Mouse (Mus musculus): ENCODE measurements around the gene Wnt10a. TPM values are rescaled to one million over a fixed set of nuclear protein-coding genes. Genes with fewer than 3 reads are reported as not detected.

Gene Wnt10a
- polyA plus RNA-seq (2014; fragmentation: Nextera tagmentation; extraction: Ambion mirVana): not detected in 2 replicates

GRCm38 (mm10) chr1:74791249-74791648 lies at the start of gene Wnt10a:
Wnt10a (plus strand) TSS chr1:74791516.
- no peak for ATAC-seq (ENCODE audit: insufficient read depth)
- DNase-seq: no peak
- peaks cover 100% of the 10 kb centered on the region for H3K27me3 ChIP-seq (ENCODE audit: insufficient read depth, low read length)
- no peak within 1 kb of the TSS for H3K27ac ChIP-seq (ENCODE audit: low read depth)
- no peak within 1 kb of the TSS for H3K9ac ChIP-seq
- H3K4me3 ChIP-seq (ENCODE audit: low read depth, low read length): peak within 1 kb of the TSS; percentile 28
- no peaks in the 10 kb centered on the region for H3K9me3 ChIP-seq (ENCODE audit: low read depth, low read length)
- H3K36me3 ChIP-seq (ENCODE audit: insufficient read depth): no peaks in the 10 kb centered on the region
- TF ChIP-seq CTCF (IDR thresholded peaks at IDR 0.05; ENCODE audit: low read depth): no peak
- peak within 1 kb of the TSS; percentile 62 for H3K4me2 ChIP-seq
- 0 out of 2 replicates have a peak, but pooled peaks cover 2% of the 10 kb centered on the region for H3K4me1 ChIP-seq (ENCODE audit: insufficient read depth)
- WGBS: 1% methylated on average over 11 of the region's 11 CpGs

GRCm38 (mm10) chr1:74747335-74747734 lies 44.0 kb upstream of the Wnt10a start:
- TF ChIP-seq CTCF (IDR thresholded peaks at IDR 0.05; ENCODE audit: low read depth): no peak
- H3K9ac ChIP-seq: no peak overlapping the region
- no peaks in the 10 kb centered on the region for H3K9me3 ChIP-seq (ENCODE audit: low read depth, low read length)
- no peak overlapping the region for H3K4me2 ChIP-seq
- H3K4me3 ChIP-seq (ENCODE audit: low read depth, low read length): no peak overlapping the region
- no peak overlapping the region for H3K27ac ChIP-seq (ENCODE audit: low read depth)
- no peaks in the 10 kb centered on the region for H3K4me1 ChIP-seq (ENCODE audit: insufficient read depth)
- ATAC-seq (ENCODE audit: insufficient read depth) (no peak), DNase-seq (no peak)
- no peaks in the 10 kb centered on the region for H3K36me3 ChIP-seq (ENCODE audit: insufficient read depth)
- peaks cover 12% of the 10 kb centered on the region; the same call in 1 of the 2 replicates for H3K27me3 ChIP-seq (ENCODE audit: insufficient read depth, low read length)
- 68% methylated on average over 5 of the region's 5 CpGs for WGBS

DNA sequence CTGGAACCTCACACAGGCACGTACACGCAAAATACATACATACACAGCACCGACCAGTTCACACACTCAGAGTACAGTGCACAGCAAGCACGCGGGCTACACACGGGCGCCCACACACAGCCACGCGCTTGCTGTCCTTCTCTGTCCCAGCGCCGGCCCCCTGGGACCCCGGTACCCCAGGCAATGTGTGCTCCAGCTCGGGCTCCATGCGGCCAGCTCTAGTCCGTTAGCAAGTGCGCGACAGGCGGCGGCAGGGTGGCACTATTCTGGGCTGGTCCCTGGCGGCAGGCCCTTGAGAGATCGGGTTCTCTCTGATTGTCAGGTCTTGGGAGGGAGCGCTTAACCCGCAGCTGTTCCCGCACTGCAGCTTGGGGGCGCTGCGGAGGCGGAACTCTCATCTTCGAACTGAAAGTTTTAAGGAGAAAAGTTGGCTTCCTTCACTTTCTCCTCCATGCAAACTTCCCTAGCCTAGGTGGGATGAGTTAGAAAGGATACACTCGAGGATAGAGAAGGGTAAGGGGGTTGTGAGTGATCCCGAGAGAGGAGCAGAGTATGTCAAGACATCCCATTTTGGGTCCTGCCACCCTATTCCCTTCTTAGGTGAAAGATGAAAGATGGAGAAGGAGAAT lies 42.6 kb upstream of the Wnt10a start, which contains the start of gene Prkag3:
Gene Prkag3 (minus strand): TSS at position 579 of the 629 bp plus-strand sequence.
- Histone ChIP-seq H3K4me1 (ENCODE audit: insufficient read depth) (no peaks in the 10 kb centered on the region), H3K4me3 (ENCODE audit: low read depth, low read length) (peak within 1 kb of the TSS; percentile 5; the same call in 1 of the 2 replicates), H3K27me3 (ENCODE audit: insufficient read depth, low read length) (peaks cover 12% of the 10 kb centered on the region; the same call in 1 of the 2 replicates), H3K4me2 (peak within 1 kb of the TSS; percentile 54), H3K27ac (ENCODE audit: low read depth) (no peak within 1 kb of the TSS), H3K9me3 (ENCODE audit: low read depth, low read length) (no peaks in the 10 kb centered on the region), H3K36me3 (ENCODE audit: insufficient read depth) (no peaks in the 10 kb centered on the region), H3K9ac (peak within 1 kb of the TSS; percentile 24; the same call in 1 of the 2 replicates)
- DNase-seq: peak; percentile 76
- peak; percentile 77 for ATAC-seq (ENCODE audit: insufficient read depth)
- WGBS: 8% methylated on average over 30 of the region's 30 CpGs
- peak; percentile 64 for TF ChIP-seq CTCF (IDR thresholded peaks at IDR 0.05; ENCODE audit: low read depth)

DNA sequence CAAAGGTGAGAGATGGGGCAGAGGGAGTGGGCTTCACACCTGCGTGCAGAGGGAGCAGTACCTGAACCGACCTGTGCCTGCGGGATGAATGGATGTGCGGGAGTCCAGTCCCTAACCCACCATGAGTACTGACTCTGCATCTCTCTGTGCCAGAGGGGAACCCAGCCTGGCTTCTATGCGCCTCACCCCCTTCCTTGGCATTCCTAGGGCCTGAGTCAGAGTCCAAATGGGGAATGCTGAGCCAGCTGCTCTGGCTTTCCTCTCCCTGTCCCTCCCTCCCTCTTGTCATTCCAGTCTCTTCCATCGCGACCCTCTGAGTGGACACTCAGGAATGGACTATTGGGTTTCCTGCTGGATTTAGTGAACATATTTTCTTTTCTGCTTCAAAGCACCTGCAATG lies 42.0 kb upstream of the Wnt10a start:
- peak overlapping the region; percentile 54 for H3K4me2 ChIP-seq
- no peak overlapping the region for H3K9ac ChIP-seq
- 47% methylated on average over 7 of the region's 7 CpGs for WGBS
- H3K27ac ChIP-seq (ENCODE audit: low read depth): no peak overlapping the region
- ATAC-seq (ENCODE audit: insufficient read depth): peak; percentile 87; the same call in 1 of the 2 replicates
- DNase-seq: peak; percentile 69
- peaks cover 12% of the 10 kb centered on the region; the same call in 1 of the 2 replicates for H3K27me3 ChIP-seq (ENCODE audit: insufficient read depth, low read length)
- no peaks in the 10 kb centered on the region for H3K4me1 ChIP-seq (ENCODE audit: insufficient read depth)
- no peaks in the 10 kb centered on the region for H3K9me3 ChIP-seq (ENCODE audit: low read depth, low read length)
- TF ChIP-seq CTCF (IDR thresholded peaks at IDR 0.05; ENCODE audit: low read depth): no peak
- no peak overlapping the region for H3K4me3 ChIP-seq (ENCODE audit: low read depth, low read length)
- H3K36me3 ChIP-seq (ENCODE audit: insufficient read depth): no peaks in the 10 kb centered on the region

GRCm38 (mm10) chr1:74750683-74751082 lies 40.6 kb upstream of the Wnt10a start:
- Histone ChIP-seq H3K9ac (no peak overlapping the region), H3K4me1 (ENCODE audit: insufficient read depth) (no peaks in the 10 kb centered on the region), H3K4me2 (no peak overlapping the region), H3K36me3 (ENCODE audit: insufficient read depth) (no peaks in the 10 kb centered on the region), H3K27ac (ENCODE audit: low read depth) (no peak overlapping the region), H3K27me3 (ENCODE audit: insufficient read depth, low read length) (peaks cover 12% of the 10 kb centered on the region; the same call in 1 of the 2 replicates), H3K4me3 (ENCODE audit: low read depth, low read length) (no peak overlapping the region), H3K9me3 (ENCODE audit: low read depth, low read length) (no peaks in the 10 kb centered on the region)
- 67% methylated on average over 4 of the region's 4 CpGs for WGBS
- ATAC-seq (ENCODE audit: insufficient read depth) (no peak), DNase-seq (no peak)
- TF ChIP-seq CTCF (IDR thresholded peaks at IDR 0.05; ENCODE audit: low read depth): no peak

- Histone ChIP-seq H3K4me3 (ENCODE audit: low read depth, low read length) (no peak overlapping the region), H3K9me3 (ENCODE audit: low read depth, low read length) (no peaks in the 10 kb centered on the region), H3K4me2 (no peak overlapping the region), H3K9ac (no peak overlapping the region), H3K27ac (ENCODE audit: low read depth) (no peak overlapping the region), H3K4me1 (ENCODE audit: insufficient read depth) (no peaks in the 10 kb centered on the region), H3K27me3 (ENCODE audit: insufficient read depth, low read length) (peaks cover 12% of the 10 kb centered on the region; the same call in 1 of the 2 replicates), H3K36me3 (ENCODE audit: insufficient read depth) (no peaks in the 10 kb centered on the region)
- ATAC-seq (ENCODE audit: insufficient read depth): no peak
- DNase-seq: no peak
- WGBS: 75% methylated on average over 8 of the region's 8 CpGs
- no peak for TF ChIP-seq CTCF (IDR thresholded peaks at IDR 0.05; ENCODE audit: low read depth)
Measured at GRCm38 (mm10) chr1:74752150-74752549, 39.2 kb upstream of the Wnt10a start.

DNA sequence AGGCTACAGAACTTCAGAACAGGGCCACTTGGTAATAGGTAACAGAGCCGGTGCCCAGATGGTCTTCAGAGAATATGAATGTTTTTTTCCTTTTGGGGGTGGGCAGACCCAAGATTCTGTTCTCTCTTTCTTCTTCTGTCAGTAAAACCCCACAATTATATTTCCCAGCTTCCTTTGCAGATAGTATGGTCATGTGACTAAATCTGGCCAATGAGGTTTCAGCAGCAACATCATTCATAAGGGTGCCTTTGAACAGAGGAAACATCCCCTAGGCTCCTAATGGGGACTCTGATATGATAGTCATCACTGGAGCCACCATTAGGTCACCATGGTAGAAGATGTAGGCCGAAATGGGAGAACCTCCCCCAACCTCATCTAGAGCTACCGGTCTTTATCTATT lies 38.5 kb upstream of the Wnt10a start:
- no peak overlapping the region for H3K4me3 ChIP-seq (ENCODE audit: low read depth, low read length)
- H3K27ac ChIP-seq (ENCODE audit: low read depth): no peak overlapping the region
- H3K27me3 ChIP-seq (ENCODE audit: insufficient read depth, low read length): peaks cover 12% of the 10 kb centered on the region; the same call in 1 of the 2 replicates
- H3K9me3 ChIP-seq (ENCODE audit: low read depth, low read length): no peaks in the 10 kb centered on the region
- no peaks in the 10 kb centered on the region for H3K36me3 ChIP-seq (ENCODE audit: insufficient read depth)
- DNase-seq: no peak
- no peaks in the 10 kb centered on the region for H3K4me1 ChIP-seq (ENCODE audit: insufficient read depth)
- no peak for ATAC-seq (ENCODE audit: insufficient read depth)
- H3K4me2 ChIP-seq: no peak overlapping the region
- no peak overlapping the region for H3K9ac ChIP-seq
- TF ChIP-seq CTCF (IDR thresholded peaks at IDR 0.05; ENCODE audit: low read depth): no peak
- 95% methylated on average over 3 of the region's 3 CpGs for WGBS

All from lung, embryonic 14.5 days (tissue).